Mouse (Mus musculus) thymus, postnatal 25 days (tissue): ENCODE data around the gene Nfatc4.
A peak's percentile ranks its signal among the peaks of the same experiment; 100 is the strongest.

Source experiments
- DNase-seq: peaks from one replicate; pipeline ENCODE4 v3.0.0; 2022

Gene Nfatc4

DNA sequence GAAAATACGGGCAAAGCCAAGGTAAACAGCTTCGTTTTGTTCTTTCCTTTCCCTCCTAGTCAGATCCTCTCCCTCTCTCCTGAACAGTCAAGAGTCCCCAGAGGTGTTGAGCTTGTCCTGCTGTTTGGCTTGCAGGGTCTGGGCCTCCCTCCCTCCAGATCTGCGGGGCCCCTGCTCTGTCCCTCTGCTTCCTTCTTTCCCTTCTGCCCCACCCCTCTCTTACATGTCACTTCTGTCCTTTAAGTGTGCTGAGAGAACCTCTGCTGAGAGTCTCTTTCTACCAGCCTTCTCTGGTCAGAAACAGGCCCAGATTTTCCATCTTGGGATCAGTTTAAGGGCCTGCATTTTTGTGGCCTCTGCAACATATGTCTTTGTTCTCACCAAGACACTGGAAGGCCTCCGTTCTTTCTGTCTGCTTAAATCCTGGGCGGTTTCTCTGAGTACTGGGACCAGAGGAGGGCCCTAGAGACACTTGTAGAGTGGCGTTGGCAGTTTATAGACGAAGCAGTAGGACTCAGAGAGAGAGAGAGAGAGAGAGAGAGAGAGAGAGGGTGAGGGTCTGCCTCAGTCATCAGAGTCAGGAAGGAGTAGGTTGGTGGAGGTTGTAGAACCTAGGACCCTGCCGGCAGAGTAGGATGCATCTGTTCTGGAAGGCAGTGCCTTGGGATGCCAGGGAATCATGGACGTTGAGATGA, 31.6 kb downstream of the Nfatc4 start:
- DNase-seq = peak; percentile 21

DNA sequence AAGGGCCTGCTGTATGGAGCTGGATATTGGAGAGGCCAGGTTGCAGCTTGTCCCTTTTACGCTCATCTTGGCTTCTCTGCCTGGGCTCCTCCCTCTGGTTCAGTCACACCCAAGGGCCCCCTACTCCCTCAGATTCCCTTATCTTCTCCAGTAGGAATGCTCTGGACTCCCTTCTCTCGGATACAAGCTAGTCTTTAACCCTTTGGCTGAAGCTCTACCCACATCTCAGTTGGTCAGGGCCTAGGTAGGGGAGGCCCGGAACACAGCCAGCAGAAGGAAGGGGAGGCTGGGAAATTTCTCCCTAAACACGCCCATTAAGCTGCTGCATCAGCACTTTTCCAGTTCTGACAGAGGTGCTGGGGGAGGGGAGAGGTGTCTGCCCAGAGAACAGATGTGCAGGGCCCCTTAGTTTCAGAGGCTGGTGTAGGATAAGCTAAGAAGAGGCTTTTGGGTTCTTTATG, 32.2 kb downstream of the Nfatc4 start:
- peak; percentile 27 for DNase-seq

DNA sequence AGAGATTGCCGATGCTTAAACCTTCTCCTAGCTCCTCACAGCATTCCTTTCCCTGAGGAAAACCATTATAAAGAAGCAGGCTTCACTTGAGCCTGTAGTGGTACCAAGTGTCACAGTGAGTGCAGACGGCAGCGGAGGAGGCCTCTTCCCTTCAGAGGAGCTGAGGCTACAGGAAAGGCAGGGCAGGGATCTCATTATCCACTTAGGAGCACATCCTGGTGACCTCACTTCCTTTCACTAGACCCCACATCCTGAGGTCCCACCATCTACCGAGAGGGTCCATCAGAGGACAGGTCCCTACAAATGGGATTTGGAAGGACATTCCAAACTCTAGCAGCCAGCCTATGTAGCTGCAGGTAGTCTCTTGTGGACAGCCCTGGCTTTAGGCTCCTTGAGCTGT, 34.6 kb downstream of the Nfatc4 start:
- DNase-seq = no peak

DNA sequence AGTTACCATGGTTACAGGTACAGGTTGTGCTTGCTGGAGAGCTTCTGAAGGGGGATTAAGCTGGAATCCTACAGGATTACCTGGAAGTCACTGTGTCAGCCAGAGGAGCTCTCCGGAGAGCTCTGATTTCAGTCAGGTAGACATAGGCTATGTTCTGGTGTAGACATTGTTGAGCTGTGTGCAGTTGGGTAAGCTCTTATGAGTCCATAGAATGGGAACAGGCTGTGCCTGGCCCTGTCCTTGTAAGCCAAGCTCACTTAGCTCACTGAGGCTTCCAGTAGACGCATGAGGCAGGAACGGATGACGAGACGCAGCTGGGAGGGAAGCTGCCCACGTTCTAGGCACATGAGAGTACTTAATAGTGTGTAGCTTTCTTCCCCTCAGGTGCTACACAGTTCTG, 39.2 kb downstream of the Nfatc4 start:
- no peak for DNase-seq

DNA sequence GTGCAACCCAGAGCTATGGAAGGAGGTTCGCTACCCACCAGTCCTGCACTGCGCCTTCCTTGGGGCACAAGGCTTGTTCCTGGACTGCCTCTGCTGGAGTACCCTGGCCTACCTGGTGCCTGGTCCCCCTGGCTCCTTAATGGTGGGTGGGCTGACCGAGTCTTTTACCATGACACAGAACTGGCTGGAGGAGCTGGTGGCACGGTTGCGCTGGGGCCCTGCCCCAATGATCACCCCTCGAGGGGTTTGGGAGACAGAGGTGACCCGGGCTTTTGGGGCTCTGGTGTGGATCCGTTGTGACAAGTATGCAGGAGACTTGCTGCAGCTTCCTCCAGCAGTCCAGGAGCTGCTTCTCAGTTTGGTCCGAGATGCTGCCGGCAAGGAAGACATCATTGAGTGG, 40.0 kb downstream of the Nfatc4 start:
- DNase-seq = no peak

DNA sequence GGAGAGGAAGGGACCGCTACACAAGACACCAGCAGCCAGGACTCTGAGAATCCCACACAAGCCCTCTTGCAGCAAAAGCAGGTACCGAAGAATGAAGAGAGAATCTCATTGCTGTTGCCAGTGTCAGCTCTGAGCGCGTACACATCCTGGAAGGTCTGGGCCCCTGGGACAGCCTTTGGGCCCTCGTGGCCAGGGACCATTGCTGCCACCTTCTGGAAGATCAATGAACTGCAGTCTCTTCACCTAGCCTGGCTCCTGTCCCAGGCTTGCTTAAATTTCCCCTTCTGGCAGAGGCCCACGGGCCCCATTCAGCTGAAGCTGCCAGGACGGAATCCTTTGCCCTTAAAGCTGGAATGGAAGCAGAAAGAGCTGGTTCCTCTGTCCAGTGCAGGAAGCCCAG, 40.8 kb downstream of the Nfatc4 start:
- peak; percentile 70 for DNase-seq

DNA sequence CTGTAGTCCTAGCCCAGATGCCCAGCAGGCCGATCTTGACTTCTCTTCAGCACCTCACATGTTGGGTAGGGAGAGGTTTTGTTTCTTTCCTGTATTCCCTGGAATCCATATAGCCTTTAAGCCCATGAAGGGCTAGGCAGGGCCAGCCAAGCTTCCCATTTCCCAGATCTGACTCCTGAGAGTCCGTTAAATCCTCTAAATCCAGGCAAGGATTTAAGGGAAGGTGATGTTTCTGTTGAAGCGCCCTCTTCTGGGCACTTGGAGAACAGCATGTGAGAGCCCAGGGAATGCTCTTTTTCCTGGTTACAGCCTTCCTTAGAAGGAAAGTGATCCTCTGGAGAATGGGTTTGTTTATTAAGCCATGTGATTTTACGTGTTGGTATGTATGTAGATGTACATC, 44.0 kb downstream of the Nfatc4 start:
- peak; percentile 21 for DNase-seq

DNA sequence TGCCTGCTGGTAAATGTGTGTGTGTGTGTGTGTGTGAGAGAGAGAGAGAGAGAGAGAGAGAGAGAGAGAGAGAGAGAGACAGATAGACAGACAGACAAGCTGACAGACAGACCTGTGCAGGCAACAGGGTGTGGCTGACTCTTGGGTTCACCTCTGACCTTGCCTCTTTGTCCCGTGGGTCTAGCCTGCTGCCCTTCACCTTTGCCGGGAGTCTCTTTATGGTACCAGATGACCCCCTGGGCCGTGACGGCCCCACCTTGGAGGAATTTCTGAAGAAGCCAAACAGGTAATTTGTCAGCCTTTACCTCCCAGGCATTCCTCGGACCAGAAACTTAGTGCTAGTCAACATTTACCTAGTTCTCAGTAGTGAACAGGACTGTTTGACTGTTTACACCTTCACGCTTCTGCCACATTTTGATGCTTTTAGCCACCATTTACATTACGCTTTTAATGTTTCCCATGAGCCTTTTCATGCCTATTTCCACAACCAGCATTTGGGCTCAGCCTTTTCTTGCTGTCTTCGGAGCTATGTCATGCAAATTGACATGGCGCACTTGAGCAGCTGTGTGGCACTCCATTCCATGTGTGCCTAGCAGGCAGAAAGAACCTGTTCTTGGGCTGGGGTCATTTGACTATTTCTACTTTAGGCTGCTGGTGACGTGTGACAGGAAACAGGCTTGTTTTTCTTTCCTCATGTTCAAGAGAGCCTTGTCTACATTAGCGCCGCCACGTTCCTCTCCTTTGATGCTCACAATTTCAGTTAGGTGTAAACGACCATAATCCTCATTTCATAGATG, 45.5 kb downstream of the Nfatc4 start:
- no peak for DNase-seq

DNA sequence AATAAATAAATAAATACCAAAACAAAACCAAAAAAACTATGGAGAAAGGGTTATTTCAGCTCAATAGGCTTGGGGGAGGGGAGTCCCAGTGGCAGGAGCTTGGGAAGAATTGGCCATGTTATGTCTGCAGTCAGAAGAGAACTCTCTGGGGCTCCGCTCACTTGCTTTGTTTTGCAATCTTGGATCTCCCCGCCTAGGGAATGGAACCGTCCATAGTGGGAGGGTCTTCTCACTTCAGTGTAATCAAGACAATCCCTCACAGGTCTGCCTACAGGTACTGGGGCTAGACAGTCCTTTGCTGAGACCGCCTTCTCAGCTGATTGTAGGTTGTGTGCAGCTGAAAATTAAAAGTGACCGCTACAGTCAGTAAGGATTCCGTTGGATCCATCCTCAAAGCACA, 46.6 kb downstream of the Nfatc4 start:
- DNase-seq = no peak

DNA sequence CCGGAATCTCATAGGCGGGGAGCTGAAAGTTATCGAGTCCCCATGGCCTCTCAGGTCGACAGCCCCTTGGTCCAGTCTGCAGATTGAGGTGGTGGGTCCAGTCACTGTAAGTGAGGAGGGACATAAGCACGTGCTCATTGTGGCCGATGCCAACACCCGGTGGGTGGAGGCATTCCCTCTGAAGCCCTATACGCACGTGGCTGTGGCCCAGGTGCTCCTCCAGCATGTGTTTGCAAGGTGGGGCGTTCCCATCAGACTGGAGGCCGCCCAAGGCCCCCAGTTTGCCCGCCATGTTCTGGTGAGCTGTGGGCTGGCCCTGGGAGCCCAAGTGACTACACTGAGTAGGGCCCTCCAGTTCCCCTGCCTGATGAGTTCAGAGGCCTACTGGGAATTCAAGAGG, 49.1 kb downstream of the Nfatc4 start:
- no peak for DNase-seq

DNA sequence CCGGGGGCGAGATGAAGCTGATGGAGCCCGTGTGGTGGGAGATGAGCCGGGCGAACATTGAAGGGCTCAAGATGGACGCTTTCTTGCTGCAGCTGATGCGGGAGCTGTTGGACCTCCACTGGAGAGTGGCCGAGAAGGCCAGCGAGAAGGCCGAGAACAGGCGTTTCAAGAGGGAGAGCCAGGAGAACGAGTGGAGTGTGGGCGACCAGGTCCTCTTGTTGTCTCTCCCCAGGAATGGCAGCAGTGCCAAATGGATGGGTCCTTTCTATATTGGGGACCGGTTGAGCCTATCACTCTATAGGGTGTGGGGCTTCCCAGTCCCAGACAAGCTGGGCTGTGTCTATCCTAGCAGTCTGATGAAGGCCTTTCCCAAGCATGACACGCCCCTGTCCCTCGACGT, 49.6 kb downstream of the Nfatc4 start:
- no peak for DNase-seq

DNA sequence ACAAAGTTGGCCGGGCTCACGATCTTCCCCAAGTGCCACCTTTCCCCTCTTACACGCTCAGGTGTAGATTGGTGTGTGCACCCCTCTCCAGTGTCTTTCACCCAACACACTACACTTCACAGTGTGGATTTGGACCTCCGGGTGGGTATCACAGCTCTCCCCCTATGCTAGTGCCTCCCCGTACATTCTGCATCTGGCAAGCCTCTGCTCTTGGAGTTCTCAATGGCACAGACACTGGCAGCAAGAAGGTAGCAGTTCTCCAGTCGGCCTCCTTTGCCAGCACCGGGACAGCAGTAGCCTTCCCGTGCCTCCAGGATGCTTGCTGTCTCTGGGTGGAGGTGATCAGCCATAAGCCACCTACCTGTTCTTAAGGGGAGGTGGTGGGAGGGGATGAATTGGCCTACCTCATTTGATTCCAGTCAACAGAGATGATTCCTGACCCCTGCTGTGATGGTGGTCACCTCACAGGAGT, 50.3 kb downstream of the Nfatc4 start:
- DNase-seq = no peak

DNA sequence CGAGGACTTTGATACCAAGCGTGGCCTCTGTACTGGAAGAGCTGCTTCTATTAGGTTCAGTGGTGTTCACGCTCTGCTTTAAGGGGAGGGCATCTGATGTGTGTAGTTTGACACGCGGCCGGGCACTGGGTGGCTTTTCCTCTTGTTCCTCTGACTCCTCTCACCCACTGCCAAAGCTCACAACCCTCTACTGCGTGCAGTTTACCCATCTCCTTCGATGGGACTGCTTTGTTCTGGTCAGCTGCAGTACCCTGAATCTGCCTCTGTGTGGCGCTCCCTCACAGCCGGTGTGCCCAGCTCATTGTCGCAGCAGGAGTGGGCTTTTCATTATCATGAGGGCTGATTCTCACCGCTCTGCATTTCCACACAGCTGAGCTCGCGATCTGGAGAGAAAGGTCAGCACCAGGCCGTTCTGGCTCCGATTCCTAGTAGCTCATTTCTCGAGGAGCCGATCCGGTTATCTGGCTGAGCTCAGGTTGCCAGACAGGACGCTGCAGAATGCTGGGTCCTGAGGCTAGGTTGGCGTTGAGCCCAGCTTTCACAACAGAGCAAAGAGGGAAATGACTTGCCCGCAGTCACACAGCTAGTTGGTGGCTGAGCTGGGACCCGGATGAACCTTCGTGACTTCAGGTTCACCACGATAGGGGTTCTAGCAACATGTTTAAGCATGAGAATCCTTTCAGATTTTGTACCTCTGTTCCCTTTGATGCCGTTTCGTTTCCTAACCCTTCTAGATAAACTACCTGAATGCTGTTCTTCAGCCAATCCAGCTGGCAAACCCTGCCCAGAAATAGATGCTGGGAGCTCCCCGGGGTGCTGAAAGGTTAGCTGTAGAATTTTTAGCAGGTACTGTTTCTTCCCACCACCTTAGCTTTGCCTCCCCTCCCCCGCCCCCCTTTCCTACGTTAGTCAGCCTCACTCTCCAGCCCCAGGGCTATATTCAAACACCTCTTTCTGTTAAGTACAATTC, 51.1 kb downstream of the Nfatc4 start:
- peak; percentile 80 for DNase-seq

DNA sequence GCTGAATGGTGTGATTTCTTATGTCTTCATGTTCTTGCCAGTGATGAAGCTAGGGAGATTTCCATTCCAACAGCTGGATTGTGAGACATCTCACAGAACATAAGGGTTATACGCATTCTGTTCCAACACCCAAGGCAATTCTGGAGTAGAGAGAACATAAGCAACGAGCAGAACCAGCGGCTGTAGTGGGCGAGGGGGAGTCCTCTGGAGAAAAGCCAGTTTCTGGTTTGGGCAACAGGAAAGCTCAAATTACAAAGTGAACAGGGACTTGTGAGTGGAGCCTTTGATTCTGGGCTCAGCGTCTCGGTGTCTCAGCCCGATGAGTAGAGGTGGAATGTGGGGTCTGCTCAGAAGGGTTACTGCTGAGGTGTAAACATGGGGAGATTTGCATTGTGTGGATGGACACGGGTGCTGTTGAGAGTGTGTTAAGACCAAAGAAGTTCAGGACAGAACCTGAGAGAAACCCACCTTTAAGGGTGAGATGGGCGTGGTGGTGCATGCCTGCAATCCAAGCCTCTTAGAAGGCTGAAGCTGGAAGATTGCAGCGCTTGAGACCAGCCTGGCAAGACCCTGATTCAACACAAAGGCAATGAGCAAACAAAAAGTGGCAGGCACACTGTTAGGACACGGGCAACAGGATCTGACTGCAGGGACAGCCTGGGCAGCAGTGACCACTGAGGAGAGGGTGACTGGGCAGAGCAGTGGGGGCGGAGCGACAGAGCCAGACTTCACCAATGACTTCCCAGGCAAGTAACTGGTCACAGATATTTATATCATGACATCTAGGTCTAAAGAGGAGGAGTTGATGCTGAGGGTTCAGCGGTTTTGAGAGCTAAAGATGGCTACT, 54.7 kb downstream of the Nfatc4 start:
- DNase-seq = no peak

DNA sequence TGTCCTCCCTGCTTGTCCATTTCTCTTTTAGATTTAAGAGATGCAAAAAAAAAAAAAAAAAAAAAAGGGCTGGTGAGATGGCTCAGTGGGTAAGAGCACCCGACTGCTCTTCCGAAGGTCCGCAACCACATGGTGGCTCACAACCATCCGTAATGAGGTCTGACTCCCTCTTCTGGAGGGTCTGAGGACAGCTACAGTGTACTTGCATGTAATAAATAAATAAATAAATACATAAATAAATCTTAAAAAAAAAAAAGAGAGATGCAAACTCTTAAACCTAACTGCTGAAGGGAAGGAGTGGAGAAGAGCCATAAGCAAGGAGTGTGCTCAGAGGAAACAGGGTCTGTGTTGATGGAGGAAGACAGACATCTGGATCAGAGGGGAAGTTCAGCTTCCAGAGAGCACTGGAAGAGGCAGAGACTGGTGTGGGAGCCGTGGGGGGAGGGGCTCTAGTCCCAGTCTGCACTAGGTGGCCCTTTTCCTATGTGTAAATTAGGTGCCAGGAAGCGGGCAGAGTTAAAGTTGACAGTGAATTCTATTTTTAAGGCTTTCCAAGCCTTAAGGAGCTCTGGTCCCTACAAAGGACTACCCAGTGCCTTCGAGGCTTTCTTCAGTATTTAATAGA, 55.5 kb downstream of the Nfatc4 start:
- no peak for DNase-seq

DNA sequence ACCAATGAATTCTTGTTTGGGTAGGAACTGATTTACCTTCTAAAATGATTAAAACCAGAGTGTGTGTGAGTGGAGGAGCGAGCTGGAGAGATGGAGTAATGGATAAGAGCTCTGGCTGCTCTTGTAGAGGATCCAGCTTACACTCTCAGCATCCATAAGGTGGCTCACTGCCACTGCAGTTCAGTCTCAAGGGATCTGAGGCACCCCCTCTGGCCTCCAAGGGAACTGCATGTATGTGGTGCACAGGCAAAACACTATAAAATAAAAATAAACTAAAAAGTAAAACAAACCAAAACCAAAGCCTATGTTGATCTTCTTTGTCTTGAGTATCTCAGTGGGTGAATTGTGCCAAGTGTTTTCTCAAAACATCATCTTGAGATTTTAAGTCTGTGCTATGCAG, 56.7 kb downstream of the Nfatc4 start:
- peak; percentile 82 for DNase-seq

DNA sequence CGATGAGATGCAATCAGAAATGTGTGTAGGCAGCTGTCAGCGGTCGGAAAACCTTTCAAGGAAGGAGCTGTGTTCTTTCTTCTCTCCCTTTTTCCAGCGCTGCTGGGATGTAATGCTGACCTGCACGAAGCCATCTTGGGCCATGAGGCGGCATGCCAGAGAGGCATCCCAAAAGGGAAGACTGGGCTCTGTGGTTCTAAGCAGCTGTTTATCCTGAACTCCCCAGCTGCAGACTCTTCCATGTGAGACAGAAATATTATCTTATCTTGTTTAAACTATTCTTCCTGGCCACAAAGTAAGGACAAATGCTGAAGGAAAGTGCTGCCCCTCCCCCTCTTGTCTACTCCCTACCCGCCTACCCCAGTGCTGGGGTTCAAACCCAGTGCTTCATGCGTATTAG, 58.0 kb downstream of the Nfatc4 start:
- no peak for DNase-seq

DNA sequence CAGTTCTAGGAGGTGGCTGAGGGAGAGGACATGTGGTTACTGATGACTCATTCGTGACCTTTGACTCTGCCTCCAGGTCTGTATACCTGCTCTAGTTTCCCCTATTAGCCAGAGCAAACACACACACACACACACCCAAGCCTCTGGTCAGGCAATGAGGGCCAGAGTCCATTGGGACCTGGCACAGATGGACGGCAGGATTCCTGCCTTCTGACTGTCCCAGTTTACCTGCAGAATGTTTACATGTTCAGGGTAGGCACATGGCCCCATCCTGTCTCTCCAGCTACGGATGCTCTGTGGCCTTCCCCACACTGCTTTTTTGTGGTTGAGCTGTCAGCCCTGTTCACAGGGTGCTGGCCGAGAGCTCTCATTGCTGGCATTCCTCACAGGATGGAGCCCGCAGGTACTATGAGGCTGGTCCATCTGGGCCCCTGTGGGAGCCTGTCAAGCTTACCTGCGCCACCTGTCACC, 59.3 kb downstream of the Nfatc4 start:
- DNase-seq = peak; percentile 27

DNA sequence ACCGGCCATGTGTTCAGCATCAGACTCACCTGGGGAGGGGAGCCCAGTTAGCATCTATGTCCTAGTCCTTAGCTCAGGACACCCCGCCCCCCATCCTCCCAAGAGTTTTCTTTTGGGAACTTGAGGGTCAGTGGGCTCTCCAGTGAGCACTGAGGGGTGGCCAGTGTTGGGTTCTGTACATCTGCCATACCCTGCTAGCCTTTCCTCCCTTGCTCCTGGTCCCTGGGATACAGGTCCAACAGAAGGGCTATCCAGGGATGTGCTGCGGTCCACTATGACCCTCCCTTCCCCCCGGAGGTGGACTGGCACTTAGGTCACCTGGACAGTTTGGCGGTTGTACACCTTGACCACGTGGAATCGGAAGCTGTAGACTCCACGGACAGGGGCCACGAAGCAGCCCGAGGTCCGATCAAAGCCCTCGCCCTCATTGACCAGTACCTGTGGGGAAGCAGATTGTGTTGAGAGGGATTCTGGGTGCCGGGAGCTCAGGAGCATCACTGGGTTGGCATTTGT, 60.3 kb downstream of the Nfatc4 start:
- DNase-seq = no peak
